Mouse (Mus musculus) ES-CJ7 (cell line): Measurements from ENCODE around the gene Itpka.

Experiments used
- DNase-seq: peaks from one replicate; pipeline ENCODE4 v3.0.0; 2011; ENCODE audit warnings: low read depth, low spot score

Gene Itpka

DNA sequence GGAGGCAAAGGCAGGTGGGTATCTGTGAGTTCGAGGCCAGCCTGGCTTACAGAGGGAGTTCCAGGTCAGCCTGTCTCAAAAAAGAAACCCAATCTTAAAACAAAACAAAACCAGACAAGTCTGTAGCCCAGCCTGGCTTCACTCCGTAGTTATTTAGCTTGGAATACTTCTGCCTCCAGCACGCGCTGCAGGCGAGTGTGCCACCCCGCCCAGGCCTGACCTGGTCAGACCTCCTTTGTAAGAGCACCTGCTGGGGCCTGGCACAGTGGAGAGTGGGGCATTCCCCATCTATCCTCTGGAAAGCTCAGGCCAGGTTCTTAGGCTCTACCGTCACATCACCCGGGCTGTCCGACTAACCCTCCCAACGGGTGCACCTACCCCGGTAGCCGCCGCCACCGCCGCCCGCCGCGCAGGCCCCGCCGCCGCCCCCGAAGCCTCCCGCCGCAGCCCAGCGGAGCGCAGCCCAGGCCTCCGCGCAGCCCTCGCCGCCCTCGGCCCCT is 15.5 kb downstream of the Itpka start:
- no peak for DNase-seq

DNA sequence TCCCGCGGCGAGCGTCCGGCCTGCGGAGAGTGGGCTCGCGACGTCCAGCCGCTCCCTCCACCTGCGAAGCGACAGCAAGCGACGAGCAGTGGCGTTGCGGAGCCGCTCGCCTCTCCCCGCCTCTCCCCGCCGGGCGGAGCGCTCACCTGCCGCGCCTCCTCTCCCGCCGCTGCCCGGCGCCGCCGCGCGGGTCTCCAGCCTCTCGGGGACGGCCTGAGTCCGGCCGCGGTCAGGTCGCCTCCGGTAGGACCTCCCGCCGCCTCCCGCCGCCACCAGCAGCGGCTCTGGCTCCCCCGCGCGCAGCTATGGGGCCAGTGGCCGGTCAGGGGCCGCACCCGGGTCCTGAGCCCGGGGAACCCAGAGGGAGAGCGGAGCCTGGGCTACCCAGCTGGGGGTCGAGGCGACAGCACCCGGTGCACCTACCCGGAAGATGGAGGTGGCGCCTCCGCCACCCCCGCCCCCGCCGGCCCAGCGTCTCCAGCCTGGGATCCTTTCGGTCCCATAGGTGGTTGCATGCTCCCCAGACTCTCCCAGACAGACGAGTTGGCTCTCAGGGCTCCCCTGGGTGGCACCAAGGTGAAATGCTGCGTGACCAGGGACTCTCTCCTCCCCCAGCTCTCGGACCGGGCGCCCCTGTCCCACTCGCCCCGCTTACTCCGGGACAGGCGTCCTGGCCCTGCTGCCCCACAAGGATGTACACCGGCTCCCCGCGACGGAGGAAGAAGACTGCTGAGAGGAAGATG is 16.1 kb downstream of the Itpka start:
- no peak for DNase-seq

DNA sequence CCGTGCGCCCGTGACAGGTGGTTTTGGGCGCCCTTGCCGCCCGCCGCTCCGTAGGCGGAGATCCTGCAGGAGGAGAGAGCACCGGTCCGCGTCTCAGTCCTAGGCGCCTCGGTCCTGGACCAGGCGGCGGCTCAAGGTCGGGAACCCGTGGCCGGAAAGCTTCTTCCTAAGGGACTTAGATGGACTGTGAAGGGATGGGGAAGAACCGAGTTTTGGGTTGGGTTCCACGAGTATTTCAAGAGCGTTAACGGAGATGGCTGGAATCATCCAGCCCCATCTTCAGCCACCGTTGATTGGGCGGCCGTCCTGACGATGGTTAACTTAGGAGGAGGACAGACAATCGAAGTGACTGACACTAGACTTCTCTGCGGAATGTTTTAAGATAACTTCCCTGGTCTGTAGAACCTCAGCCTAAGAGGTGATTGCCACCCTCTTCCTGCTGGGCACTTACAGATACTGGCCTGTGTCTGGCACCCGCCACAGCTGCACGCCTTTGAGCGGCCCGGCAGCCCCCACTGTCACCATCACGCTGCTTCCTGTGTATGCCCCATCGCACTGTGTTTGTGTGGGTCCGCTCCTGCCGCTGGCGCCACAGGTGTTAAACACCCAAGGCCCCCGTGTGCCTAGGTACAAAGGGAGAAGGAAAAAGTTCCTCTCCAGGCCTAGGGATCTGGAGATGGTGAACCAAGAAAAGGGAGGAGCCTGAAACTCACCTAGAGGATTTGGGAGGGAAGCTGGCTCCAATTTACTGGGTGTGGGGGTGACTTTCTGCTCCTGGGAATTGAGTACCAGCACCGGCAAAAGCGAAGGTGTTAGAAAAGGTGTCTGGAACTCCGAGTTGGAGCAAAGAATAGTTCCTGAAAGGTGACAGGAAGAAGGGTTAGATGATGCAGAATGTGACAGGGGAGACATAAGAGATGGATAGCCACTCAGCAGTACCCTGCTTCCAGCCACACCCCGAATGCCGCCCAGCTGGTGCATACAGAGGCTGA is 17.0 kb downstream of the Itpka start:
- no peak for DNase-seq

DNA sequence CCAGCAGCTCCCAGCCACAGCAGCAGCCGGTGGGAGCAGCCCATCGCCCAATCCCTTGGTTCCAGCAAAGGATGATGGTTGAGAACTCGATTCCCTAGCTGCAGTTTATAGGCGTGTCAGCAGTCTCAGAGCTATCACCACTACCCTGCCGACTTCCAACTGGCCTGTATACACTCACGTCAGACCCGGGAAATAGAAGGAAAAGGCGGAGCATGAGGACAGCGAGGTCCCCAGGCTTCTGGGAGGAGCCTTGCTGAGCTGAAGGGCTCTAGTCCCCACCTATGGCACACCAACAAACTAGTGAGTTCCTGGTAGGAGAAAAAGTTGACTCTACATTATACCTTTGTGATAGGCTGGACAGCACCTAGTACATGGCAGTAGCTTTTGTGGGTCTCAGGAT is 18.1 kb downstream of the Itpka start, which contains the start of gene Ltk:
Gene Ltk (minus strand): TSS at position 181 of the 400 bp plus-strand sequence.
- peak; percentile 51 for DNase-seq

DNA sequence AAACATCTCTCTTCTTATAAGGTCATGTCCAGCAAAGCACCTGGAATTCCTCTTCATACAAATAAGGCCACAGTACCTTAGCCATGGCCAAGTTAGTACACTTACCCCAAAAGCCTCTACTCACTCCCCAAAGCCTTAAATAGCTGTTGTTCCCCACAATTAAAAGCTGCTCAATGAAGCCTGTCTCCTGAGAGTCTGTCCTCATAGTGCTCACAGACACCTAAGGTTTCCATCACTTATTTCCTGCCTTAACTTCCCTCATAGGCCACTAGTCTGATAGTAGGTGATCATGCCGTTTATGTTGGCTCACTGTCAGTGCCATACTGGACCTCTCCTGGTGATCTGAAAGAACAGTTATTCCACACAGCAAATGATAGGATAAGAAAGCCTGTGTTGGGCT is 20.1 kb downstream of the Itpka start:
- no peak for DNase-seq

DNA sequence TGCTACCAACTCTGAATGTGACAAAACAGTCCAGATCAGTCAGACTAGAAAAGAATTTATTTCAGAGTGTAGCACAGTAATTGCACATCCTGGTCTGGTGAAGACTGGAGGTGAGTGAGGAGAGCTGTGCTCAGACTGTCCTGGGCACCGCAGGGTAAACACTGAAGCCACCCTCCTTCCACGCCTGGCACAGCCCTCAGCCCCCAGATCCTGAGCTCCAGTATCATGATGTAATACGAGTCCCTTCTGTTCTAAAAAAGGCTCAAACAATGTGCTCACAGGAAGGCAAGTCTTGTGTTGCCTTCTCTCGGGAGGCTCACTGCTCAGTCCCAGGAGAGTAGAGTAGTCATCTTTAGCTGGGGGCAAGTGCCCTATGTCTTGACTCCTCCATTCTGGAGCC is 21.8 kb downstream of the Itpka start:
- DNase-seq = no peak

DNA sequence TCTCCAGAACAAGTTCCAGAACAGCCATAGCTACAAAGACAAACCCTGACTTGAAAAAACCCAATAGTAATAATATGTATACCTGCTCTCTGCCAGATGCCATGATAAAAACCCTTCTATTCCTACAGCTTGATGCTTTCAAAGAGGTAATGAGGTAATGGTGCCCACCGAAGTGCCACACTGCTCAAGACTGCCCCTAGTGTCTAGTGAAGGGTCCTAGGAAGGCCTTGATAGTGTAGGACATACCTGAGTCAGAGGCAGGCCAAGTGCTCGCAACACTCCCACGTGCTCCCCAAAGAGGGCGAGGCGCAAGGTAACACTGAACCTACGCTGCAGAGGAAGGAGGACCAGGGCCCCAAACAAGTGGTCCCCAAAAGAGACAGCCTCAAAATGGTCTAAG is 25.1 kb downstream of the Itpka start:
- DNase-seq = peak; percentile 73

DNA sequence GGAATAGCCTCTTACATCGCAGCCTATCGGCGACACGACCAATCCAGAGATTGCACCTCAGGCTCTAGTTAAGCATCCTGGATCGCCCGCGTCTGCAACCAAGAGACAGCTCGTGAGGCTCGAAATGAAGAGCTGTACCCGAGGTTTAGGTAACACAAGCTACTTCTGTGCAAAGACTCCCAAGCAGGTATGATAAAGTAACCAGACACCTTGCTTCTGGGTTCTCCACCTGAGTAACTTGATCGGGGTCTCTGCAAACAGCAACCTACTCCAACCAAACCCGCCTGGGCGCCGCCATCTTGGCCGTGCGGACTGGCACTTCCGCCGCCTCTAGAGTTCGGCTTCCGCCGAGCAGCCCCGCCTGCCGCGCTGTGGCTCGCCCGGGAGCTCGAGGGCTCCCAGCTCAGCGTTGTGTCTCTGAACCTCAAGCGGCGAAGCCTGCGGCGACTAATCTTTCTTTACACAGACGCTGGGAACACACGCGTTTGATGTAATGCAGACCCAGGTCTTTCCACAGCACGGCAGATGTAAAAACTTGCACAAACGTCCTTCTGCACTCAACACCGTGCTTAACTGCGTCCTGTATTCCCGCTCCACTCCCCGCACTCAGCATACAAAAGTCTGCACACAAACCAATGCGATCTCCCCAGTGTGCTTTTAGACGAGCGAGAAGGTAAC is 45.2 kb downstream of the Itpka start, which contains the start of gene Rpap1:
Gene Rpap1 (minus strand): TSS at position 332 of the 678 bp plus-strand sequence.
- DNase-seq = peak; percentile 71

DNA sequence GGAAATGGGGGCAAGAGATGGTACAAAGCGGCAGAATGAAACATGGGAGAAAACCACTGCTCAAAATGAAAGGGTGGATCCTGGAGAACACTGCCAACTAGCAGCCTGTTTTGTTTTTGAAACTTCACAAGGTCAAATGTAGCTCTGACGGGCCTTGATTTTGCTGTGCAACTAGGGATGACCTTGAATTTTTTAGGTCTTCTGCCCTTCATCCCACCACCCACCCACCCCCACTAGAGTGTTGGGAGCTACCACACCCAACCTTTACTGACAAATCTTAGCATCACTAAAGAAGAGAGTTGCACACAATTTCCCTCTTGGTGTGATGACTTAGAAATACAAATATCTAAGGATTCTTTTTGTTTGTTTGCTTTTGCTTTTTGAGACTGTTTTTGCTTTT is 47.9 kb downstream of the Itpka start:
- peak; percentile 90 for DNase-seq

DNA sequence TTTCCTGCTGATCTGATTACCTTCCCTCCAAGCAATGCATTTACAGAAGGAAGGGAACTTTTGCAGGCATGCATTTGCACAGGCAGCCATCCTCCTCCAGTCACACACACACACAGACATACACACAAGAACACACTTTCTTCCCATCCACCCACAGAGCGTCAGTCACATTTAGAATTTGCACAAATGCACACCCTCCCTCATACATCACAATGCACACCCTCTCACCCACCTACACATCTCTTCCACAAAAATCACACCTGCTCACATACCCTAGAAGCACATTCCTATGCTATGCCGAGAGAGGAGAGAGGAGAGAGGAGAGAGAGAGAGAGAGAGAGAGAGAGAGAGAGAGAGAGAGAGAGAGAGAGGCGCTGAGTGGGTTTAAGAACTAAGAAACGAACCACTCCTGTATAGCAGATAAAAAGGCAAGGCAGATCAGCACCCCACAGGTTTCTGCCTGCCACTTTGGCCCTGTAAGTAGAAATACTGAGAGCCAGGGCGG is 55.2 kb downstream of the Itpka start, which contains the start of gene Tyro3:
Gene Tyro3 (plus strand): TSS at position 455 of the 505 bp plus-strand sequence.
- DNase-seq = no peak

DNA sequence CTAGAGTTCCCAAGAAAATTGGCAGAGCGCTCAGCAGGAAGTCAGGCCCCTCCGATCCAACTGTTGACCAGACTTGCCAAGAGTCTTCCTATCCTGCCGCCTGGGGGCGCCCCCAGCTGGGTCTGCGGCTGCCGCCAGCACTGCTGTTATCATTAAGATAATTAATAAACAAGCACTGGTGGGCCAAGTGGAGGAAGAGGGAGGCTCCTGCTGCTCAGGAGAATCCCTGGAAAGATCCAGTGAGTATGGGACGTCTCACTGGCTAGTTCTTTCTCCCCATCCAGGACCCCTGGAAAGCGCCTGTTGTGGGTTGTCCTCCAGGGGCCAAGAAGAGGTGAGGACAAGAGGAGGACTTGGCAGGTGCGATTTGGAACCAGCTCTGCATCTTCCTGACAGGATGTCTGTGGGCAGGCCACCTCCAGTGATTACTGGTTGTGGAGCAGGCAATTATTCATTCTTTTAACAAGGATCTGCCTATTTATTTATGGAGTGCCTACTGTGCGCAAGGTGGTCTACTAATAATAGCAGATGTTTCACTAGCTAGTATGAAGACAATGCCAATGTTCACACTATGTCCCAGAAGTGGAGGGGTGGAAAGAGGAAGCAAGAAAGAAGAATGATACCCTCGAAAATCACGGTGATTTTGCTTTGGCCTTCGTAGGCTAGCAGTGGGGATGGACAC is 56.2 kb downstream of the Itpka start:
- peak; percentile 62 for DNase-seq

DNA sequence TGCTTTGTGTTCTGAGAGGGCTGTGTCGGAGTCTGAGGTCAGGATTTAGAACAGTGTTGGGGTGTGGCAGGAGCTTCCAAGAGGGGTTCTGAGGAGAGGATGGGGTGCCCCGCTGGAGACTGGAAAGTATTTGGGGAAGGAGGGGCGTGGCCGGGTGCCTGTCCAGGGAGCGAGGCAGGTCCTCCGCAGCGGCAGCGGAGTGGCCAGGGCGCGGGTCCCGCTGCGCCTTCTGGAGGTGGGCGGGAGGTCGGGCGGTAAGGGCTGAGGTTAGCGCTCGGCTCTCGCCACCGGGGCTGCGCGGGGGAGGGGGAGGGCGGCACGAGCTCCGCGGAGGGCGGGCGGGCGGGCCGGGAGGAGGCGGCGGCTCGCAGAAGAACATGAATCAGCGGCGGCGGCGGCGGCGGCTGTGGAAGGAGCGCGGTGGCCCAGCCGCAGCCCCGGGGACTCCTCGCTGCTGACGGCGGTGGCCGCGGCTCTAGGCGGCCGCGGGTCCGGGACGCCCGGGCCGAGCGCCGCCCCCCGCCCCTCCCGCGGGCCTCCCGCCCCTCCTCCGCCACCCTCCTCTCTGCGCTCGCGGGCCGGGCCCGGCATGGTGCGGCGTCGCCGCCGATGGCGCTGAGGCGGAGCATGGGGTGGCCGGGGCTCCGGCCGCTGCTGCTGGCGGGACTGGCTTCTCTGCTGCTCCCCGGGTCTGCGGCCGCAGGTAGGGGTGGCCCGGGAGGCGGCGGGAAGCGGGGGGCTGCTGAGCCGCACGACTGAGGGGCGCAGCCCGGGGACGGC is 57.2 kb downstream of the Itpka start:
- DNase-seq = peak; percentile 32

DNA sequence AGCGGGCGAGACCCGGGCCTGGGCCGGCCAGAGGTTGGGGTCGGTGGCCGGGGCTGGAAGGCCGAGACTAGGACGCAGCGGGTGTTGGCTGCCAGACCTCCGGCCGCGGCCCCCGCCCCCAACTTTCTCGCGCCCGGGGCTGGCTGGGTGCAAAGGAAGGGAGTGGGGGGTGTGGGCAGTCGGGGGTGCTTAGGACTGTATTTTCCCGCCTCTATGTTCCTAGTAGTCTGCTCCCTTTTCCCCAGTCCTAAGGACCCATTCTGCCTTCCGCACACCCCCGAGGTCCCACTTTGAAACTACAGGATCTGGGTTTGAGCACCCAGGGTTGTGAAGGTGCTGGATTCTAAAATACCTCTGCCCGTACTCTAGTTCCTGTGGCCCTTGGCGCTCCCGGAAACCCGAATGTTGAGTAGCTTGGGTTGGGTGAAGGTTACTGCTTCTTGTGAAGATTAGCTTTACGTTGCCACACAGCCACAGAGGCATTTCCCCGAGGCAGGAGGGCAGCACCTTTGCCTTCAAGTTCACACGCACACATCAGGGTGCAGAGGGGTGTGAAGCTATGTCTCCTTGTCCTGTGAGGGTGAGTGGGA is 57.9 kb downstream of the Itpka start:
- peak; percentile 39 for DNase-seq
